Mouse (Mus musculus): ENCODE results near the gene Aff3. TPM values are rescaled to one million over a fixed set of nuclear protein-coding genes. Genes with fewer than 3 reads are reported as not detected.

Gene Aff3
- polyA plus RNA-seq, 1 experiment from 2014 or later: 9.6 TPM

GRCm38 (mm10) chr1:38450677-38451076 is 214.1 kb downstream of the Aff3 start:
- Histone ChIP-seq H3K4me1 (ENCODE audit: control insufficient read depth, insufficient read depth, low read length) (peaks cover 20% of the 10 kb centered on the region), H3K4me2 (ENCODE audit: low read length) (no peak overlapping the region), H3K9me3 (replicated peaks; ENCODE audit: control insufficient read depth, low read length, poor library complexity, severe bottlenecking) (no peaks in the 10 kb centered on the region), H3K4me3 (ENCODE audit: low read depth, low read length) (no peak overlapping the region), H3K36me3 (ENCODE audit: control insufficient read depth, insufficient read depth, low read length) (no peaks in the 10 kb centered on the region), H3K27ac (ENCODE audit: low read length) (0 out of 2 replicates have a peak overlapping the region, but pooled peaks have one; percentile 34), H3K9ac (ENCODE audit: low read depth, low read length) (no peak overlapping the region), H3K27me3 (ENCODE audit: control insufficient read depth, insufficient read depth, low read depth, low read length) (no peaks in the 10 kb centered on the region)
- WGBS: 71% methylated on average over 12 of the region's 12 CpGs
- peak; percentile 85 for ATAC-seq

- H3K27ac ChIP-seq (ENCODE audit: low read length): no peak overlapping the region
Measured at GRCm38 (mm10) chr1:38449816-38450478, 214.8 kb downstream of the Aff3 start.

GRCm38 (mm10) chr1:38448854-38449253 is 215.9 kb downstream of the Aff3 start:
- no peak for ATAC-seq
- H3K36me3 ChIP-seq (ENCODE audit: control insufficient read depth, insufficient read depth, low read length): no peaks in the 10 kb centered on the region
- H3K27me3 ChIP-seq (ENCODE audit: control insufficient read depth, insufficient read depth, low read depth, low read length): no peaks in the 10 kb centered on the region
- no peak overlapping the region for H3K9ac ChIP-seq (ENCODE audit: low read depth, low read length)
- H3K27ac ChIP-seq (ENCODE audit: low read length): no peak overlapping the region
- no peaks in the 10 kb centered on the region for H3K9me3 ChIP-seq (replicated peaks; ENCODE audit: control insufficient read depth, low read length, poor library complexity, severe bottlenecking)
- no peak overlapping the region for H3K4me3 ChIP-seq (ENCODE audit: low read depth, low read length)
- 67% methylated on average over 3 of the region's 3 CpGs for WGBS
- no peak overlapping the region for H3K4me2 ChIP-seq (ENCODE audit: low read length)
- H3K4me1 ChIP-seq (ENCODE audit: control insufficient read depth, insufficient read depth, low read length): peaks cover 17% of the 10 kb centered on the region

More at GRCm38 (mm10) chr1:38449816-38450478, 214.8 kb downstream of the Aff3 start:
- H3K4me1 ChIP-seq (ENCODE audit: control insufficient read depth, insufficient read depth, low read length): peaks cover 17% of the 10 kb centered on the region
- H3K36me3 ChIP-seq (ENCODE audit: control insufficient read depth, insufficient read depth, low read length): no peaks in the 10 kb centered on the region
- no peaks in the 10 kb centered on the region for H3K27me3 ChIP-seq (ENCODE audit: control insufficient read depth, insufficient read depth, low read depth, low read length)
- no peaks in the 10 kb centered on the region for H3K9me3 ChIP-seq (replicated peaks; ENCODE audit: control insufficient read depth, low read length, poor library complexity, severe bottlenecking)
- ATAC-seq: no peak
- H3K4me2 ChIP-seq (ENCODE audit: low read length): no peak overlapping the region
- no peak overlapping the region for H3K9ac ChIP-seq (ENCODE audit: low read depth, low read length)
- 66% methylated on average over 7 of the region's 7 CpGs for WGBS
- H3K4me3 ChIP-seq (ENCODE audit: low read depth, low read length): no peak overlapping the region

GRCm38 (mm10) chr1:38447581-38447980 is 217.2 kb downstream of the Aff3 start:
- 90% methylated on average over 2 of the region's 2 CpGs for WGBS
- Histone ChIP-seq H3K36me3 (ENCODE audit: control insufficient read depth, insufficient read depth, low read length) (no peaks in the 10 kb centered on the region), H3K4me3 (ENCODE audit: low read depth, low read length) (no peak overlapping the region), H3K9ac (ENCODE audit: low read depth, low read length) (no peak overlapping the region), H3K4me2 (ENCODE audit: low read length) (no peak overlapping the region), H3K9me3 (replicated peaks; ENCODE audit: control insufficient read depth, low read length, poor library complexity, severe bottlenecking) (no peaks in the 10 kb centered on the region), H3K4me1 (ENCODE audit: control insufficient read depth, insufficient read depth, low read length) (peaks cover 19% of the 10 kb centered on the region), H3K27ac (ENCODE audit: low read length) (no peak overlapping the region), H3K27me3 (ENCODE audit: control insufficient read depth, insufficient read depth, low read depth, low read length) (no peaks in the 10 kb centered on the region)
- ATAC-seq: no peak

GRCm38 (mm10) chr1:38446152-38446820 is 218.5 kb downstream of the Aff3 start:
- no peaks in the 10 kb centered on the region for H3K27me3 ChIP-seq (ENCODE audit: control insufficient read depth, insufficient read depth, low read depth, low read length)
- H3K9me3 ChIP-seq (replicated peaks; ENCODE audit: control insufficient read depth, low read length, poor library complexity, severe bottlenecking): no peaks in the 10 kb centered on the region
- peaks cover 25% of the 10 kb centered on the region for H3K4me1 ChIP-seq (ENCODE audit: control insufficient read depth, insufficient read depth, low read length)
- no peak overlapping the region for H3K4me3 ChIP-seq (ENCODE audit: low read depth, low read length)
- H3K4me2 ChIP-seq (ENCODE audit: low read length): no peak overlapping the region
- no peak overlapping the region for H3K27ac ChIP-seq (ENCODE audit: low read length)
- no peak overlapping the region for H3K9ac ChIP-seq (ENCODE audit: low read depth, low read length)
- WGBS: 58% methylated on average over 12 of the region's 12 CpGs
- ATAC-seq: no peak
- no peaks in the 10 kb centered on the region for H3K36me3 ChIP-seq (ENCODE audit: control insufficient read depth, insufficient read depth, low read length)

GRCm38 (mm10) chr1:38442887-38443286 is 221.9 kb downstream of the Aff3 start:
- Histone ChIP-seq H3K4me3 (ENCODE audit: low read depth, low read length) (no peak overlapping the region), H3K4me1 (ENCODE audit: control insufficient read depth, insufficient read depth, low read length) (peaks cover 46% of the 10 kb centered on the region), H3K9ac (ENCODE audit: low read depth, low read length) (no peak overlapping the region), H3K4me2 (ENCODE audit: low read length) (no peak overlapping the region), H3K27ac (ENCODE audit: low read length) (no peak overlapping the region), H3K27me3 (ENCODE audit: control insufficient read depth, insufficient read depth, low read depth, low read length) (no peaks in the 10 kb centered on the region), H3K9me3 (replicated peaks; ENCODE audit: control insufficient read depth, low read length, poor library complexity, severe bottlenecking) (no peaks in the 10 kb centered on the region), H3K36me3 (ENCODE audit: control insufficient read depth, insufficient read depth, low read length) (no peaks in the 10 kb centered on the region)
- 89% methylated on average over 3 of the region's 3 CpGs for WGBS
- no peak for ATAC-seq

GRCm38 (mm10) chr1:38442479-38442878 is 222.3 kb downstream of the Aff3 start:
- no peak overlapping the region for H3K27ac ChIP-seq (ENCODE audit: low read length)
- H3K4me3 ChIP-seq (ENCODE audit: low read depth, low read length): no peak overlapping the region
- H3K4me1 ChIP-seq (ENCODE audit: control insufficient read depth, insufficient read depth, low read length): peaks cover 46% of the 10 kb centered on the region
- H3K4me2 ChIP-seq (ENCODE audit: low read length): no peak overlapping the region
- WGBS: 62% methylated on average over 9 of the region's 9 CpGs
- no peak for ATAC-seq
- H3K9ac ChIP-seq (ENCODE audit: low read depth, low read length): no peak overlapping the region
- no peaks in the 10 kb centered on the region for H3K36me3 ChIP-seq (ENCODE audit: control insufficient read depth, insufficient read depth, low read length)
- H3K9me3 ChIP-seq (replicated peaks; ENCODE audit: control insufficient read depth, low read length, poor library complexity, severe bottlenecking): no peaks in the 10 kb centered on the region
- no peaks in the 10 kb centered on the region for H3K27me3 ChIP-seq (ENCODE audit: control insufficient read depth, insufficient read depth, low read depth, low read length)

GRCm38 (mm10) chr1:38441800-38442199 is 223.0 kb downstream of the Aff3 start:
- no peak overlapping the region for H3K4me3 ChIP-seq (ENCODE audit: low read depth, low read length)
- no peak overlapping the region for H3K4me2 ChIP-seq (ENCODE audit: low read length)
- 54% methylated on average over 2 of the region's 2 CpGs for WGBS
- H3K27ac ChIP-seq (ENCODE audit: low read length): no peak overlapping the region
- no peaks in the 10 kb centered on the region for H3K9me3 ChIP-seq (replicated peaks; ENCODE audit: control insufficient read depth, low read length, poor library complexity, severe bottlenecking)
- H3K9ac ChIP-seq (ENCODE audit: low read depth, low read length): no peak overlapping the region
- peaks cover 49% of the 10 kb centered on the region for H3K4me1 ChIP-seq (ENCODE audit: control insufficient read depth, insufficient read depth, low read length)
- ATAC-seq: no peak
- H3K27me3 ChIP-seq (ENCODE audit: control insufficient read depth, insufficient read depth, low read depth, low read length): no peaks in the 10 kb centered on the region
- H3K36me3 ChIP-seq (ENCODE audit: control insufficient read depth, insufficient read depth, low read length): no peaks in the 10 kb centered on the region

GRCm38 (mm10) chr1:38440471-38440815 is 224.3 kb downstream of the Aff3 start:
- no peak overlapping the region for H3K4me3 ChIP-seq (ENCODE audit: low read depth, low read length)
- no peak for ATAC-seq
- peaks cover 50% of the 10 kb centered on the region for H3K4me1 ChIP-seq (ENCODE audit: control insufficient read depth, insufficient read depth, low read length)
- no peaks in the 10 kb centered on the region for H3K36me3 ChIP-seq (ENCODE audit: control insufficient read depth, insufficient read depth, low read length)
- no peaks in the 10 kb centered on the region for H3K9me3 ChIP-seq (replicated peaks; ENCODE audit: control insufficient read depth, low read length, poor library complexity, severe bottlenecking)
- H3K4me2 ChIP-seq (ENCODE audit: low read length): no peak overlapping the region
- peak overlapping the region; percentile 71 for H3K27ac ChIP-seq (ENCODE audit: low read length)
- H3K27me3 ChIP-seq (ENCODE audit: control insufficient read depth, insufficient read depth, low read depth, low read length): no peaks in the 10 kb centered on the region
- H3K9ac ChIP-seq (ENCODE audit: low read depth, low read length): no peak overlapping the region
- 54% methylated on average over 6 of the region's 6 CpGs for WGBS

Measured in midbrain, embryonic 16.5 days (tissue).